Mouse (Mus musculus) hindbrain, embryonic 15.5 days (tissue): Measurements from ENCODE around the gene Cttn. TPM values are rescaled to one million over a fixed set of nuclear protein-coding genes. Genes with fewer than 3 reads are reported as not detected.

Experiments used
- polyA plus RNA-seq: library from polyadenylated mRNA; unstranded; fragments of >200 nt; fragmentation: Nextera tagmentation; extraction: Ambion mirVana; gene quantifications from 2 replicates; pipeline ENCODE4 v1.2.1, GENCODE M21; 2015

Gene Cttn
- polyA plus RNA-seq, 1 experiment from 2014 or later = 187 TPM

Other genes starting within 250 kb of the Cttn start
- 23.1 and 24.4 TPM in 2 replicates for gene Ppfia1, start 82.7 kb upstream of the Cttn start, polyA plus RNA-seq
- gene Fadd, start 111.5 kb upstream of the Cttn start, polyA plus RNA-seq = 5.2 and 5.7 TPM in 2 replicates